ENCODE assay signal across 33 mouse cellular contexts in the genomic region with DNA sequence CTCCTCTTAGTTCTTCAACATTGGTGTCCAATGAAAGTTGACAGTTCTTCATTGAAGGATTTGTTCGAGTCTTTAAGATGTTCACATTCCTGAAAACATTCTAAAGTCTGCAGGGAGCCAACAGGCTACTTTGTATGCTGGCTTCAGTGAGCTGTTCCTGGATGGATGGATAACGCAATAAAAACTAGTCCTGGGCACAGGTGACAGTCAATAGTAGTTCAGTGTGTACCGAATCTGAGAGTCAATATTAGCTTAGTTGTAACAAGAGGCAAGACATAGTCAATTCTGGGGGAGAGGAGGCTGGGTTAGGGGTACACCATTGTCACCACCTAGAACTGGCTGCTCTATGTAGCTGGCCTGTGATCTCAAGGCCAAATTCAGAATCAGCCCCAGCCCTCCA. TPM values are rescaled to one million over a fixed set of nuclear protein-coding genes. Genes with fewer than 3 reads are reported as not detected.
"Had no signal": no experiment of that assay in that cellular context is flagged by ENCODE, and none has a peak within 500 bp of the region (broad histone marks: within the 10 kb centered on the region; RNA-seq: fewer than 3 reads in every experiment).

No protein-coding gene starts in this region.

- DNase-seq: cerebellum, adult 18-20 months; cerebellum, adult 2 months; cerebellum, adult 8-10 months; cerebellum, adult 9-10 months; cerebellum, adult 9-11 months; cerebellum, postnatal 10 days; cerebellum, postnatal 14 days; cerebellum, postnatal 25 days; cerebellum, postnatal 36 days; embryo, embryonic 11 days; forebrain, postnatal 0 days; gastrocnemius, adult 2 months; gastrocnemius, postnatal 10 days; gastrocnemius, postnatal 14 days; gastrocnemius, postnatal 25 days; gastrocnemius, postnatal 36 days; heart, adult 18-20 months had no signal

- H3K9me3 ChIP-seq: embryonic facial prominence, embryonic 10.5 days; embryonic facial prominence, embryonic 12.5 days; embryonic facial prominence, embryonic 13.5 days; embryonic facial prominence, embryonic 15.5 days; forebrain, embryonic 10.5 days; forebrain, embryonic 12.5 days; forebrain, embryonic 13.5 days; forebrain, embryonic 15.5 days had no signal

- ATAC-seq: forebrain, embryonic 13.5 days; forebrain, embryonic 14.5 days; forebrain, embryonic 15.5 days; forebrain, embryonic 16.5 days; forebrain, postnatal 0 days had no signal

- H3K9ac ChIP-seq: embryonic facial prominence, embryonic 12.5 days; embryonic facial prominence, embryonic 13.5 days; embryonic facial prominence, embryonic 15.5 days; forebrain, embryonic 12.5 days; forebrain, embryonic 13.5 days; forebrain, embryonic 15.5 days; forebrain, postnatal 0 days had no signal

- H3K27me3 ChIP-seq: embryonic facial prominence, embryonic 12.5 days; embryonic facial prominence, embryonic 13.5 days; embryonic facial prominence, embryonic 15.5 days; forebrain, embryonic 12.5 days; forebrain, embryonic 13.5 days; forebrain, embryonic 15.5 days had no signal

- H3K27ac ChIP-seq: embryonic facial prominence, embryonic 10.5 days; embryonic facial prominence, embryonic 12.5 days; embryonic facial prominence, embryonic 13.5 days; embryonic facial prominence, embryonic 15.5 days; forebrain, embryonic 10.5 days; forebrain, embryonic 12.5 days; forebrain, embryonic 13.5 days; forebrain, embryonic 15.5 days; gastrocnemius, adult 2 months had no signal

- H3K36me3 ChIP-seq: embryonic facial prominence, embryonic 10.5 days; embryonic facial prominence, embryonic 12.5 days; embryonic facial prominence, embryonic 13.5 days; embryonic facial prominence, embryonic 15.5 days; forebrain, embryonic 10.5 days; forebrain, embryonic 12.5 days; forebrain, embryonic 15.5 days had no signal

- H3K4me1 ChIP-seq: embryonic facial prominence, embryonic 10.5 days; embryonic facial prominence, embryonic 12.5 days; embryonic facial prominence, embryonic 13.5 days; embryonic facial prominence, embryonic 15.5 days; forebrain, embryonic 10.5 days; forebrain, embryonic 15.5 days had no signal

- H3K4me3 ChIP-seq: embryonic facial prominence, embryonic 10.5 days; embryonic facial prominence, embryonic 12.5 days; embryonic facial prominence, embryonic 13.5 days; embryonic facial prominence, embryonic 15.5 days; erythroblast, embryonic 14.5 days; forebrain, embryonic 10.5 days; forebrain, embryonic 12.5 days; forebrain, embryonic 13.5 days; forebrain, embryonic 15.5 days; gastrocnemius, adult 2 months had no signal

- H3K4me2 ChIP-seq: embryonic facial prominence, embryonic 12.5 days; embryonic facial prominence, embryonic 13.5 days; embryonic facial prominence, embryonic 15.5 days; forebrain, embryonic 12.5 days; forebrain, embryonic 13.5 days; forebrain, embryonic 15.5 days had no signal

RNA-seq across cellular contexts. Expression of gene Lipc, which starts 17.2 kb away (rescaled TPM):
- total RNA-seq: gastrocnemius, adult 18-20 months; gastrocnemius, adult 2 months; gastrocnemius, adult 8-10 months; gastrocnemius, postnatal 14 days; gastrocnemius, postnatal 25 days; gastrocnemius, postnatal 36 days; granulocyte monocyte progenitor cell, adult 5-6 weeks had no signal
- polyA plus RNA-seq: embryonic facial prominence, embryonic 10.5 days; embryonic facial prominence, embryonic 11.5 days; embryonic facial prominence, embryonic 12.5 days; forebrain, embryonic 10.5 days; forebrain, embryonic 11.5 days; forebrain, embryonic 12.5 days; forebrain, embryonic 13.5 days; forebrain, embryonic 15.5 days had no signal
